Mouse (Mus musculus) embryo, embryonic 10.5 days (tissue): Measurements from ENCODE around the gene Trabd.

Experiments used
- DNase-seq: peaks from one replicate; pipeline ENCODE4 v3.0.0-alpha.2; 2015; ENCODE audit warnings: low spot score

Gene Trabd

DNA sequence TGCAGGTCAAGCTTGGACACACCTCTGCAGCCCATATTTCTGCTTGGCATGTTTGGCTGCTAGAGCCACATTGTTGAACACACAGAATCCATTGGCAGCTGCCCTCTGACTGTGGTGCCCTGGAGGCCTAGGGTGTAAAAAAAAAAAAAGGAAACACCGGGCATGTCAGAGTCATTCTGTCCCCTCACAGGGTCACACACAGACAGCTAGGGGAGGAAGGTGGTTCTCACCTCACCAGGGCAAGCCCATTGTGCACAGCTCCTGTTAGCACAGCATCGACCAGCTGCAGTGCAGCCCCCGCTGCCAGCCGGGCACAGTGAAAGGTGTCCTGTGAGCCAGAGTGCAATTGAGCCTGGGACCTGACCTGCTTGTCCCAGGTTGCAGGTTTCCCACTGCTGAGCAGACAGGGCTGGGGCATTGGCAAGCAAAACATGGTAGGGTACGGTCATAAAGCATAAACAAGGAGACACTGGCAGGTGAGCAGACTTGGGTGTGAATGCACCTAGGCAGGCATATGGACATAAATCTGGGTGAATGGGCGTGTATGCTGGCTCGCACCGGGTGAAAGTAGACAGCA is 52.5 kb downstream of the Trabd start:
- no peak for DNase-seq

DNA sequence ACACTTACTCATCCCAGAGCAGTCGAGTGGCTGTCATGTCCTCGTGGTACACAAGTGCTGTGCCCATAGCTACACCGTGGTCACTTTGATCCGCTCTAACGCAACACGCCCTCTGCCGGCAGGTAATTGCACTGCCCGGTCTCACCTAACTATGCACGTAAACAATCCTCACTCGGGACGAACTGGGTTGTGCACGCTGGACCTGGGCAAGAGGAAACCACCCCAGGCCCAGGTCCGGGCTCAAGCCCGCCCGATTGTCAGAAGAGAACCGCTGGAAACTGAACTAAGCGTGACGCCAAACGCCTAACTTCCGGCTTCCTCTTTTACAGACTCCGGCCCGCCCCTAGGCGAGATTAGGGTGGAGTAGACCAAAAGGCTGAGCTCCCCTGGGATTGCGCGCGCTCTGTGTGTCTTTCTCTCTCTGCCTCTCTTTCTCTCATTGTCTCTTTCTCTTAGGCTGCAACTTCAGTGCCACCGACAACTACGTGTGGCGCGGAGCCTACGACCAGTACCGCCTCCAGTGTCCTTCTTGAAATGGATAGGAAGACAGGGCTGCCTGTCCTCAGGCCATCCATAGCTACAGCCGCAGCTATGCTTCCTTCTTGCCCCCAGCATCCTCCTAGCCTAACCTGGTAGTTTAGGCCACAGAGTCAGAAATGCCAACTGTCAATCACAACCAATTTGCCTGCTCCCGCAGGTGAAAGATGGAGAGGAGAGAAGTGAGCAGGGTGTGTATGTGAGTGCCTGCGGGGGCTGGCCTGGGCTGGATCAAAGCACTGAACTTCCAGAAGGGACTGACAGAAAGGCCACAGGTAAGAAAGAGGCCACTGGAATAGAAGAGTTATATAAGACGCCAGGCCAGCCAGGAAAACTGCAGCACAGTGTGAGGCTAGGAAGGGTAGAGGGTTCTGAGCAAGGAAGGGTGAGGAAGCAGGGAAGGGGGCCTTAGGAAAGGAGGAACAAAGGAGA is 53.7 kb downstream of the Trabd start, which contains the start of gene Hdac10:
Hdac10 (minus strand) TSS at position 319 of the 969 bp plus-strand sequence.
- DNase-seq, result peak; percentile 89

- DNase-seq, result no peak
These were observed 55.3 kb downstream of the Trabd start for GRCm38 (mm10) chr15:89130245-89130644.

- DNase-seq, result no peak
These were observed 56.4 kb downstream of the Trabd start for GRCm38 (mm10) chr15:89131316-89131715.
